Mouse (Mus musculus) hematopoietic stem cell, adult 5-6 weeks (primary cell): ENCODE results near the gene Ttc16. TPM values are rescaled to one million over a fixed set of nuclear protein-coding genes. Genes with fewer than 3 reads are reported as not detected.

Source experiments
- ATAC-seq, 2 experiments: fragments of 125-278 bp in 1 of 2; replicated peaks in 1 of 2; 2 replicates each; pipeline ENCODE4 v1.8.0; 2016 to 2017; ENCODE audit warnings: inconsistent platforms in 2 of 2, mild to moderate bottlenecking in 2 of 2, moderate number of reproducible peaks in 2 of 2, low read depth in 1 of 2, moderate TSS enrichment in 1 of 2; ENCODE audit not compliant: low FRiP score in 2 of 2, poor library complexity in 2 of 2, severe bottlenecking in 2 of 2, insufficient read depth in 1 of 2, low TSS enrichment in 1 of 2
- total RNA-seq: library from RNA; stranded (forward); fragments of 172-1452, 232-1000 nt; gene quantifications from 2 replicates; pipeline ENCODE4 v1.2.3, GENCODE M21; 2017

The Ttc16 gene
- total RNA-seq, 1 experiment from 2014 or later, result not detected

GRCm38 (mm10) chr2:32757056-32757845 lies 18.2 kb downstream of the Ttc16 start, which contains the start of gene Tor2a:
Tor2a (plus strand) TSS chr2:32757234.
- ATAC-seq, result peak; percentile 99 to 100

- ATAC-seq, result no peak; a peak in 1 of 4 replicates
Observed at GRCm38 (mm10) chr2:32756674-32757055, 18.8 kb downstream of the Ttc16 start.

- ATAC-seq, result no peak
Observed at GRCm38 (mm10) chr2:32752181-32752580, 23.3 kb downstream of the Ttc16 start.

- ATAC-seq, result no peak
Observed at GRCm38 (mm10) chr2:32751665-32752033, 23.8 kb downstream of the Ttc16 start.

GRCm38 (mm10) chr2:32750887-32751664 lies 24.4 kb downstream of the Ttc16 start:
- no peak for ATAC-seq

- ATAC-seq, result no peak
Observed at GRCm38 (mm10) chr2:32750199-32750598, 25.2 kb downstream of the Ttc16 start.

GRCm38 (mm10) chr2:32749082-32749481 lies 26.4 kb downstream of the Ttc16 start:
- no peak for ATAC-seq

- no peak for ATAC-seq
Observed at GRCm38 (mm10) chr2:32744272-32744982, 31.0 kb downstream of the Ttc16 start.

- ATAC-seq, result no peak
Observed at GRCm38 (mm10) chr2:32742173-32742531, 33.3 kb downstream of the Ttc16 start.

GRCm38 (mm10) chr2:32741273-32742172 lies 33.9 kb downstream of the Ttc16 start:
- ATAC-seq, result no peak

- ATAC-seq, result no peak
Observed at GRCm38 (mm10) chr2:32740916-32741272, 34.5 kb downstream of the Ttc16 start, which contains the start of gene 6330409D20Rik. 6330409D20Rik (minus strand) TSS chr2:32741016.

GRCm38 (mm10) chr2:32739311-32739710 lies 36.1 kb downstream of the Ttc16 start:
- ATAC-seq, result no peak

- ATAC-seq, result no peak
Observed at GRCm38 (mm10) chr2:32737008-32737407, 38.4 kb downstream of the Ttc16 start.

GRCm38 (mm10) chr2:32736306-32736829 lies 39.1 kb downstream of the Ttc16 start:
- ATAC-seq, result no peak

GRCm38 (mm10) chr2:32734933-32735332 lies 40.5 kb downstream of the Ttc16 start:
- ATAC-seq, result no peak

- no peak for ATAC-seq
Observed at GRCm38 (mm10) chr2:32734480-32734879, 41.0 kb downstream of the Ttc16 start.

GRCm38 (mm10) chr2:32732695-32733094 lies 42.7 kb downstream of the Ttc16 start:
- no peak for ATAC-seq
